Mouse (Mus musculus) gastrocnemius, adult 8-10 months (tissue): ENCODE measurements around the gene Igdcc4. TPM values are rescaled to one million over a fixed set of nuclear protein-coding genes. Genes with fewer than 3 reads are reported as not detected.

Experiments
- DNase-seq, 2 experiments: peaks; one replicate each; pipeline ENCODE4 v3.0.0; 2022; ENCODE audit warnings: low spot score in 2 of 2
- total RNA-seq, 4 experiments: library from RNA; stranded (reverse); gene quantifications; 2 replicates each; pipeline ENCODE4 v1.2.4; 2022

Gene Igdcc4
- total RNA-seq, 4 experiments from 2014 or later: 28.1 to 32.6 (median 30.4) TPM

- no peak for DNase-seq
Measured at GRCm38 (mm10) chr9:65154692-65155455, 53.6 kb downstream of the Igdcc4 start.

DNA sequence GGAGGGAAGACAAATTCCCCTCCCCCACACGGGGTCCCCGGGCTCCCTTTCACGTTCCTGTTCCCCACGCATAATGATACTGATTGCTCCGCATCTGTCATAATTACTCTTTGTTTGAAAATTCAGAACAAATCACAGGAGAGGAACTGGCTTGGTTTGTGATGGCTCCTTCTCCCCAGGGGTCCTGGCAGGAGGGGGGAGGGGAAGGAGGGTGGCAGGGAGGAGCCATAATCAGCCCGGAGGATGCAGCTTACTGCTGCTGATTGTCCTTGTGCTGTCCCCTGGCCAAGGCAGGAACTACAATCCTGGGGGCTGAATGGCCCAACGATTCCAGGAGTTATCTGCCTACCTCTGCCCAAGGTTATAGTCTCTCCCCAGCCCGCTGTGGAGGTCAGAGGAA is 55.3 kb downstream of the Igdcc4 start:
- no peak for DNase-seq

GRCm38 (mm10) chr9:65157631-65158030 is 56.3 kb downstream of the Igdcc4 start:
- DNase-seq: no peak

DNA sequence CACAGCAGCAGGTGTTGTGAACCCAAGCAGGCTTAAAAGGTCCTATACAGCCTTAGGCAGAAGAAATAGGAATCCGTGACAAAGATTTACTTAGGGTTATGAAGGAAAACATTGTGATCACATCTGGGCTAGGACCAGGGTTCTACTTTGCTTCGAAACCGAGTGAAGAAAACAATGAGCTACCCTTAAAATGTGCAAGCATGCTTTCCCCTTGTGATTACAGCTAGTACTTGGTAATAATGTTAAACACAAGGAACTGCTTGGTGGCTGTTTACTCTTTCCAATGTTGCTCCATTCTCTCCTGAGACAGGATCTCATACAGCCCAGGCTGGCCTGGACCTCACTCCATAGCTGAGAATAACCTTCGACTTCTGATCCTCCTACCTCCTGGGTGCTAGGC is 59.9 kb downstream of the Igdcc4 start:
- DNase-seq: no peak

- no peak for DNase-seq
Measured at GRCm38 (mm10) chr9:65161881-65162280, 60.6 kb downstream of the Igdcc4 start.

DNA sequence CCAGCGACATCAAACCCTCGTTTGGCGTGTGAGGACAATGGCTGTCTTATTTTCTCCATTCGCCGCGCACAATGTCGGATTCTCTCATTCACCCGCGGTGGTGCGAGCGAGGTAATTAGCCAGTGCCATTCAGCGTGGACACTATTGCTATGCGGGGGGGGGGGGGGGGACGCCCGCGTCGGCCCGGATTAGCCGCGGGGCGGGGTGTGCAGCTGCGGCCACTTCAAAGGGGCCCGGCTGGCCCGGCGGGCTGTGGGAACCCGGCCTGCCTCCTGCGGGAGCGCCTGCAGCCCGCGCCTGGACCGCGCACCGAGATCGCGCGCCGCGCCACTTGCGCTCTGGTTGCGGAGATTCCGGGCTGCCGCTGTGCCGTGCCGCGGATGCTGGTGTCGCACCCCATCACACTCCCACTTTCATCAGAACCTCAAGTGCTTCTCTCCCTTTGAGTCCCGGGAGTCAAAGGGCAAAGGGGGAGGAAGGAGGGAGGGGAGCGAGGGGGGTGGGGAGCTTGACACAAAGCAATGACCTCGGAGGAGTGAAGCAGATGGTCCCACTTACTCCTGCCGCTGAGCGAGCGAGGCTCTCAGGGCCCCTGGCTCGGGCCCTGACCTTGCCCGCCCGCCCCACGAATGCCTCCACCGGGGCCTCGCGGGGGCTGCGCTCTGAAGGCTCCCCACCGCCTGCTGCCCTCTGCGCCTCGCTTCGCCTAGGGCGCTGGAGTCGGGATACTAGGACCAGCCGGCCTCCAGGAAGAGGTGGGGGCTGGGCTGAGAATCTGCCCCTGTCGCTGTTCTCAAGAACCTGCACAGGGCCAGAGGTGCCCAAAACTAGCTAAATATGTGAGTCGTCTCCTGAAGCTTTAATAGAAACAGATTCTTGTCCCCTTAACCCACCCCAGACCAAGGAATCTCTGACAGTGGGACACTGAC is 61.7 kb downstream of the Igdcc4 start:
- DNase-seq: no peak

DNA sequence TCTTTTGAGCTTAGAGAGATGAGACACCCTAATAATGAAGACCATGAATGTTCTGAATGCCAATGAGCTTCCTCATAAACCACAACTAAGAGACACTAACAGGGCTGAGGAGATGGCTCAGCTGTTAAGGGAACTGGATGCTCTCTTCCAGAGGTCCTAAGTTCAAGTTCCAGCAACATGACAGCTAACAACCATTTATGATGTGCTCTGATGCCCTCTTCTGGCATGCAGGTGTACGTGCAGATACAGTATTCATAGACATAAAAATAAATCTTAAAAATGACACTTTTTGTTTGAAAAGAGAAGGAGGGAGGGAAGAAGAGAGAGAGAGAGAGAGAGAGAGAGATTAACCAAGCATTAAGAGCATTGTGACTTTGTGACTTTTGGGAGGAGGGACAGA is 63.6 kb downstream of the Igdcc4 start:
- DNase-seq: no peak

GRCm38 (mm10) chr9:65166386-65166785 is 65.1 kb downstream of the Igdcc4 start:
- DNase-seq: no peak

DNA sequence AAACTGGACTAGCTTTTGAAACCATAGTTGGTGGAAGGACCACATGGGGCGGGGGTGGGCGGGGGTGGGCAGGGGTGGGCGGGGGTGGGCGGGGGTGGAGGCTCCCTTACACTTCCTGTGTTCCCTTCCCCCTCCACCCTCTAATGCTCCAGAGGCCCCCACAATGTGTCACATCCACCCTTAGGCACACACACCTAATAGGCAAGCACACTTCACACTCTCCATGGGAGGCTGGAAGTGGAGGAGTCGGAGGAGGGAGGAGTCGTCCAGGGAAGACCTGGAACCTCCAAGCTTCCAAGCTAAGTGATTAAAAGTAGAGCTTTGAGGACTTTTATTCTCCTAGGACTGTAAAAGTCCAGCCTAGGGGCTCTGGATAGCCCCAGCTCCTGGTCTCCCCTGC is 67.2 kb downstream of the Igdcc4 start:
- no peak for DNase-seq

GRCm38 (mm10) chr9:65168952-65169351 is 67.7 kb downstream of the Igdcc4 start:
- no peak for DNase-seq

- no peak for DNase-seq
Measured at GRCm38 (mm10) chr9:65172654-65173053, 71.4 kb downstream of the Igdcc4 start.

GRCm38 (mm10) chr9:65175234-65175938 is 74.1 kb downstream of the Igdcc4 start:
- DNase-seq: no peak

- DNase-seq: no peak
Measured at GRCm38 (mm10) chr9:65175939-65176871, 74.9 kb downstream of the Igdcc4 start.

GRCm38 (mm10) chr9:65177497-65177896 is 76.2 kb downstream of the Igdcc4 start:
- DNase-seq: no peak

GRCm38 (mm10) chr9:65177912-65178311 is 76.6 kb downstream of the Igdcc4 start:
- DNase-seq: no peak

GRCm38 (mm10) chr9:65178336-65179213 is 77.3 kb downstream of the Igdcc4 start:
- DNase-seq: peak in 1 of 2 experiments; percentile 46

GRCm38 (mm10) chr9:65179817-65180624 is 78.7 kb downstream of the Igdcc4 start:
- DNase-seq: no peak
